Mouse (Mus musculus): ENCODE measurements at regions not wholly inside any gene's neighbourhood (a gene's known extent, or its start where the extent isn't known, plus 50 kb on each side); places are given as distances from the start of the nearest gene placed in this dataset.

- TF ChIP-seq CTCF (IDR thresholded peaks at IDR 0.05; ENCODE audit: control insufficient read depth, insufficient read depth, insufficient replicate concordance, low read depth, low read length) (no peak), POLR2A (IDR thresholded peaks at IDR 0.05; ENCODE audit: control insufficient read depth, low read depth, low read length) (no peak)
These were observed 189.6 kb downstream of the Rps15a start for GRCm38 (mm10) chr7:117926396-117926795.
